Mouse (Mus musculus) megakaryocyte-erythroid progenitor cell, adult 5-6 weeks (primary cell): ENCODE measurements at regions not wholly inside any gene's neighbourhood (a gene's known extent, or its start where the extent isn't known, plus 50 kb on each side); places are given as distances from the start of the nearest gene placed in this dataset.
"Not testable (repeated sequence)": the region's sequence is repeated elsewhere in the genome, so short reads cannot be mapped to it uniquely, and the experiment has no call there.

Source experiments
- ATAC-seq: replicated peaks from 2 replicates; pipeline ENCODE4 v1.8.0; 2016; ENCODE audit warnings: mild to moderate bottlenecking, inconsistent platforms; ENCODE audit not compliant: severe bottlenecking, poor library complexity, low FRiP score, low TSS enrichment

- no peak for ATAC-seq
These were observed 603.5 kb upstream of the Gje1 start for GRCm38 (mm10) chr10:15321480-15321879.

GRCm38 (mm10) chr10:15317017-15317607 is 599.1 kb upstream of the Gje1 start:
- no peak for ATAC-seq

- ATAC-seq = no peak
These were observed 592.6 kb upstream of the Gje1 start for GRCm38 (mm10) chr10:15310650-15311049.

GRCm38 (mm10) chr10:15305811-15306473 is 587.9 kb upstream of the Gje1 start:
- no peak for ATAC-seq

GRCm38 (mm10) chr10:15300199-15301085 is 582.4 kb upstream of the Gje1 start:
- ATAC-seq = peak; percentile 92

- ATAC-seq = no peak
These were observed 581.6 kb upstream of the Gje1 start for GRCm38 (mm10) chr10:15299331-15300198.

GRCm38 (mm10) chr10:15297257-15297656 is 579.2 kb upstream of the Gje1 start:
- ATAC-seq = no peak

GRCm38 (mm10) chr10:15294125-15294524 is 576.1 kb upstream of the Gje1 start:
- ATAC-seq = no peak

- ATAC-seq = not testable (repeated sequence)
These were observed 545.3 kb upstream of the Gje1 start for GRCm38 (mm10) chr10:15263337-15263736.

GRCm38 (mm10) chr10:15262282-15262681 is 544.3 kb upstream of the Gje1 start:
- not testable (repeated sequence) for ATAC-seq

GRCm38 (mm10) chr10:15249402-15250086 is 531.5 kb upstream of the Gje1 start:
- ATAC-seq = no peak

GRCm38 (mm10) chr10:15248899-15249298 is 530.9 kb upstream of the Gje1 start:
- no peak for ATAC-seq

- ATAC-seq = no peak
These were observed 526.6 kb upstream of the Gje1 start for GRCm38 (mm10) chr10:15244376-15245262.

- no peak for ATAC-seq
These were observed 525.4 kb upstream of the Gje1 start for GRCm38 (mm10) chr10:15243460-15243859.

- ATAC-seq = no peak
These were observed 500.9 kb upstream of the Gje1 start for GRCm38 (mm10) chr10:15218883-15219282.

GRCm38 (mm10) chr10:15179585-15179984 is 461.6 kb upstream of the Gje1 start:
- ATAC-seq = no peak

- no peak for ATAC-seq
These were observed 456.4 kb upstream of the Gje1 start for GRCm38 (mm10) chr10:15174421-15174820.

GRCm38 (mm10) chr10:15172558-15172957 is 454.5 kb upstream of the Gje1 start:
- no peak for ATAC-seq
